Mouse (Mus musculus): ENCODE data around the gene Gm853. TPM values are rescaled to one million over a fixed set of nuclear protein-coding genes. Genes with fewer than 3 reads are reported as not detected.

Gene Gm853
- total and polyA plus RNA-seq, 2 experiments from 2014 or later, result 0.08 TPM; not detected in 1

DNA sequence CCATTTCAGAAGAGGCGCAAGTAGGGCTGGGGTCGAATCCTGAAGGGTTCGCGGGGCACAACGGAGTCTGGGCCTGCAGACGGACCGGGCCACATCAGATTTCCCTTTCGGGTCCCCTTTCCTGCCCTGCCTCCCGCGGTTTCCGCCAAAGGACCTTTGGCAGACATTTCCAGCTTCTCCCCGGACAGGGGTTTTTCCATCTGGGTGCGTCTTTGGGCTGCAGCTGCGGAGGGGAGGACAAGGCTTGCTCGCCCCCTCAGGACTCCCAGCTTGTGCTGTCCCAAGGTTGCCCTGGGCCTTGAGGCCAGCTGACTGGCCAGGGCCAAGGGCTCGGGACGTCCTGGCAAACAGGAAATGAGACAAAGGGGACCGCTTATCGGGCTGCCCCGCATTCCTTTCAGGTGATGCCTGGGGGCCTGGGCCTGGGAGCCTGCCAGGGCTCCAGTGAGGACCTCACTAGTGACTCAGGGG lies 58.8 kb downstream of the Gm853 start:
- peaks cover 15% of the 10 kb centered on the region; the same call in 1 of the 2 replicates for H3K27me3 ChIP-seq (ENCODE audit: insufficient read depth, low read length)
- no peak overlapping the region for H3K4me3 ChIP-seq (ENCODE audit: low read depth, low read length)
- H3K4me1 ChIP-seq (ENCODE audit: insufficient read depth), result no peaks in the 10 kb centered on the region
- no peaks in the 10 kb centered on the region for H3K9me3 ChIP-seq (ENCODE audit: low read length)
- no peak overlapping the region for H3K9ac ChIP-seq
- ATAC-seq, result no peak
- TF ChIP-seq CTCF (IDR thresholded peaks at IDR 0.05; ENCODE audit: low read depth), result no peak
- H3K36me3 ChIP-seq (ENCODE audit: insufficient read depth), result no peaks in the 10 kb centered on the region
- 9% methylated on average over 20 of the region's 20 CpGs for WGBS
- no peak overlapping the region for H3K4me2 ChIP-seq (ENCODE audit: low read depth)
- DNase-seq, result no peak
- no peak overlapping the region for H3K27ac ChIP-seq (ENCODE audit: low read depth, low read length)

DNA sequence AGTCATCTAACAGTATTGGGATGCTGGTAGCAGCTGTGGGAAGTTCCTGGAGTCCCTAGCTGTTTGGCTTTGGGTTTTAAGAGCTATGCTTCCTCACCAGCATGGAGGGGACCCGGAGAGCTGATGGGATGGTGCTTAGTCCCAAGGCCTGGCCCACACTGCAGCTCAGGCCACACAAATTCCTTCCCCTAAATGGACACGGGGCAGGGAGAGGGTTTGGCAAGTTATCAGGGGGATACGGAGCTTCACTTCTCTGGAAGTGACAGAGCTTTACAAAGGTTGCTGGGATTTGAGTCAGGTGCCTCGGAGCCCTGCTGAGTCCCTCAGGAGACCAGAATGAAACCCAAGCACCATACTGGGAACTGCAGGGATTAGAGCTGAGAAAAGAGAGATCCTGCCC lies 60.9 kb downstream of the Gm853 start:
- no peak overlapping the region for H3K4me2 ChIP-seq (ENCODE audit: low read depth)
- no peak overlapping the region for H3K9ac ChIP-seq
- TF ChIP-seq CTCF (IDR thresholded peaks at IDR 0.05; ENCODE audit: low read depth), result no peak
- H3K27me3 ChIP-seq (ENCODE audit: insufficient read depth, low read length), result peaks cover 15% of the 10 kb centered on the region; the same call in 1 of the 2 replicates
- DNase-seq (no peak), ATAC-seq (no peak)
- no peak overlapping the region for H3K27ac ChIP-seq (ENCODE audit: low read depth, low read length)
- no peaks in the 10 kb centered on the region for H3K36me3 ChIP-seq (ENCODE audit: insufficient read depth)
- WGBS, result 14% methylated on average over 4 of the region's 4 CpGs
- H3K4me1 ChIP-seq (ENCODE audit: insufficient read depth), result no peaks in the 10 kb centered on the region
- no peak overlapping the region for H3K4me3 ChIP-seq (ENCODE audit: low read depth, low read length)
- H3K9me3 ChIP-seq (ENCODE audit: low read length), result no peaks in the 10 kb centered on the region

Other genes with a start within 250 kb of the Gm853 start
- gene Adgrb2, start 237.5 kb downstream of the Gm853 start, total RNA-seq (2014; rRNA removed), result 195 and 216 TPM in 2 replicates
- gene Adgrb2, start 237.5 kb downstream of the Gm853 start, polyA plus RNA-seq (2015; fragmentation: Nextera tagmentation; extraction: Ambion mirVana), result 15.8 and 18.3 TPM in 2 replicates
- 21.8 and 29.7 TPM in 2 replicates for gene Col16a1, start 174.6 kb downstream of the Gm853 start, total RNA-seq (2014; rRNA removed)
- gene Col16a1, start 174.6 kb downstream of the Gm853 start, polyA plus RNA-seq (2015; fragmentation: Nextera tagmentation; extraction: Ambion mirVana), result 6.8 and 7.5 TPM in 2 replicates
- gene Pef1, start 119.8 kb downstream of the Gm853 start, total RNA-seq (2014; rRNA removed), result 51.6 and 52.9 TPM in 2 replicates
- gene Pef1, start 119.8 kb downstream of the Gm853 start, polyA plus RNA-seq (2015; fragmentation: Nextera tagmentation; extraction: Ambion mirVana), result 58.5 and 60.7 TPM in 2 replicates
- gene Hcrtr1, start 83.0 kb downstream of the Gm853 start, total RNA-seq (2014; rRNA removed), result 2.4 and 5.0 TPM in 2 replicates
- gene Hcrtr1, start 83.0 kb downstream of the Gm853 start, polyA plus RNA-seq (2015; fragmentation: Nextera tagmentation; extraction: Ambion mirVana), result 1.6 and 2.5 TPM in 2 replicates
- gene Tinagl1, start 47.3 kb downstream of the Gm853 start, total RNA-seq (2014; rRNA removed), result 3.5 and 6.7 TPM in 2 replicates
- gene Tinagl1, start 47.3 kb downstream of the Gm853 start, polyA plus RNA-seq (2015; fragmentation: Nextera tagmentation; extraction: Ambion mirVana), result 3.5 and 4.5 TPM in 2 replicates
- 12.7 and 14.0 TPM in 2 replicates for gene Serinc2, start 56.8 kb upstream of the Gm853 start, total RNA-seq (2014; rRNA removed)
- 22.5 and 24.2 TPM in 2 replicates for gene Serinc2, start 56.8 kb upstream of the Gm853 start, polyA plus RNA-seq (2015; fragmentation: Nextera tagmentation; extraction: Ambion mirVana)
- gene Fabp3, start 86.2 kb upstream of the Gm853 start, total RNA-seq (2014; rRNA removed), result 129 and 201 TPM in 2 replicates
- gene Fabp3, start 86.2 kb upstream of the Gm853 start, polyA plus RNA-seq (2015; fragmentation: Nextera tagmentation; extraction: Ambion mirVana), result 318 and 358 TPM in 2 replicates
- 1.1 and 1.8 TPM in 2 replicates for gene Gm10570, start 86.3 kb upstream of the Gm853 start, total RNA-seq (2014; rRNA removed)
- 1.0 and 1.2 TPM in 2 replicates for gene Gm10570, start 86.3 kb upstream of the Gm853 start, polyA plus RNA-seq (2015; fragmentation: Nextera tagmentation; extraction: Ambion mirVana)
- 41.3 and 42.7 TPM in 2 replicates for gene Zcchc17, start 137.5 kb upstream of the Gm853 start, total RNA-seq (2014; rRNA removed)
- 97.8 and 112 TPM in 2 replicates for gene Zcchc17, start 137.5 kb upstream of the Gm853 start, polyA plus RNA-seq (2015; fragmentation: Nextera tagmentation; extraction: Ambion mirVana)
- gene Snrnp40, start 137.7 kb upstream of the Gm853 start, total RNA-seq (2014; rRNA removed), result 72.9 and 74.3 TPM in 2 replicates
- 97.9 and 99.3 TPM in 2 replicates for gene Snrnp40, start 137.7 kb upstream of the Gm853 start, polyA plus RNA-seq (2015; fragmentation: Nextera tagmentation; extraction: Ambion mirVana)

Data from forebrain, postnatal 0 days (tissue).